Mouse (Mus musculus): ENCODE results near the gene Slc9a3.

GRCm38 (mm10) chr13:74121141-74121602, at the start of gene Slc9a3:
- TF ChIP-seq CTCF (IDR thresholded peaks at IDR 0.05; ENCODE audit: low read depth) (no peak), EP300 (IDR thresholded peaks at IDR 0.05; ENCODE audit: low read depth) (no peak)

Measured in heart, postnatal 0 days (tissue).